Mouse (Mus musculus) gastrocnemius, postnatal 25 days (tissue): Measurements from ENCODE around the gene Hps6. TPM values are rescaled to one million over a fixed set of nuclear protein-coding genes. Genes with fewer than 3 reads are reported as not detected.

ENCODE experiments used
- DNase-seq: peaks from one replicate; pipeline ENCODE4 v3.0.0; 2022
- total RNA-seq, 2 experiments: library from RNA; stranded (reverse); gene quantifications; 1 replicate in 1 of 2; 2 replicates in 1 of 2; pipeline ENCODE4 v1.2.3; 2021

Hps6 gene
- total RNA-seq, 2 experiments from 2014 or later, result 2.7 to 3.9 TPM

DNA sequence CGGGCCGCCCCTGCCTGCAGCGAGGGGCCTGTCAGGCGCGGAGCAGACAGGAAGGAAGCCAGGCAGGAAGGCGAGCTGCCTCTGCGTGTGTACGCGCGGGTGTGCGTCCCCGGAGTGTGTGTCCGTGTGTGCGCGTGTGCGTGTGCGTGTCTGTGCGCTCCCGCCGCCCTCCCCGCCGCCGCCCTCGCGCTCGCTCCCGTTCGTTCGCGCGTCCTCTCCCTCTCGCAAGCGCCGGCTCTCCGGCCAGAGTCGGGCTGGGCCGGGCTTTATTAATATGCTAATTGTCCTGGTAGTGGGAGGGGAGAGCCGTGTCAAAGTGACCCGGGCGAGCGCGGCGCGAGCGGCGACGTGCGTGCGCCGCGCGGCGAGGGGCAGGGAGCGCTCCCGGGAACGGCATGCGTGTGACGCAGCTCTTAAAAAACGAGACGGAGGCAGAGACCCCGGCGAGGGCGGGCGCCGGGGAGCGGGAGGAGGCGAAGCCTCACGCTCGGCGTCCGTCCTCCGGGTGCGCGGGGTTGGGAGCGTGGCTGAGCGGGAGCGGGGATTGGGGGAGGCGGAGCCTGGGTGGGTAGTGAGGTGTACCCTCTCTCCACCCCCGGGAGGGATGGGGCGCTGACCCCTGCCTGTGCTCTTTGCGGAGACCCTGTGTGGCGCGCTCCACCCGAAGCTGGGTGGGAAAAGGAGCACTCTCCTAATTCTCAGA lies 41.8 kb downstream of the Hps6 start, which contains the start of gene Ldb1:
Gene Ldb1, minus strand, starts transcription at position 222 of the 703 bp plus-strand sequence.
- DNase-seq, result peak; percentile 87

DNA sequence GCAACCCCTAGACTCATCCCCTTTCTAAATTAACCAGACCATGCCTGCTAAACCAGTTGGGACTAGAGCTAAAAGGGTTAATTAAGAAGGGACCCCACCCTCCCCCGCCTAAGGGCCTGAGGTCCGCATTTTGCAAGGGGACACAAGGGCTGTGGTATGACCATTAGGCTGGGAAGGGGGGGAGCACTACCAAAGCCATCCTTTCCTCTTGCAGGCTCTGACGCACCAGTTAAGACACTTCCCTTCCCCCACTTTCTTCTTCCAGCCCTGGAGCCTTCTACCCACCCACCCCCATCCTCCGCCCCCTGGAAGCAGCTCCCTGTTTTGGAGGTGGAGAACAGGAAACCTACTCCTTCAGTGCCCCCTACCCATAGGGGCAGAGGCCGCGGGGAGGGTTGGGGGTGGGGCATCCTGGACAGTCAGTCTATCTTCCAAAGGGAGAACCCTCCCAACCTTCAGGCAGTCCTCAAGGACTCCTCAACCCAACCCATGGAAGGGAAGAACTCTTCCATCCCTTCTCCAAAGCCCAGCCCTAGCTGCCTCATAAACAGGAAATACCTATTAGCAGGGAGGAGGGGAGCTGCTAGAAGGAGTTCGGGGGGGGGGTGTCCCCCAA lies 42.5 kb downstream of the Hps6 start:
- peak; percentile 71 for DNase-seq

- no peak for DNase-seq
These were observed 43.3 kb downstream of the Hps6 start for GRCm38 (mm10) chr19:46046621-46047025.

DNA sequence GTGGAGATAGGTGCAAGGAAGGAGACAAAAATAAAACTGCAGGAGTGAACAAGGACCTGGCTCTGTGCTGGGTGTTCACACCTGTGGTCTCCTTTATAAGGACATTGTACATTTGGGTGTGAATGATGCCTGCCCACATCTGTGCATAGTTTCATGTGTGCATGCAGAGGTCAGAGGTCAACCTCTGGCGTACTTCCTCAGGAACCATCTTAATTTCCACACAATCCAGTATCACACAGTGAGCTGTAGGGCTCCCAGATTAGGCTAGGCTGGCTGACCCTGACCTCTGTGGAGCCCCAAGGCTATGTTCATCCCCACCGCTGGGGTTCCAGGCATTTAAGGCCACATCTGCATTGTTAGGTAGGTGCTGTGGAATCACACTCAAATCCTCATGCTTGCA lies 44.1 kb downstream of the Hps6 start:
- no peak for DNase-seq

- no peak for DNase-seq
These were observed 45.8 kb downstream of the Hps6 start for GRCm38 (mm10) chr19:46049129-46049528.

DNA sequence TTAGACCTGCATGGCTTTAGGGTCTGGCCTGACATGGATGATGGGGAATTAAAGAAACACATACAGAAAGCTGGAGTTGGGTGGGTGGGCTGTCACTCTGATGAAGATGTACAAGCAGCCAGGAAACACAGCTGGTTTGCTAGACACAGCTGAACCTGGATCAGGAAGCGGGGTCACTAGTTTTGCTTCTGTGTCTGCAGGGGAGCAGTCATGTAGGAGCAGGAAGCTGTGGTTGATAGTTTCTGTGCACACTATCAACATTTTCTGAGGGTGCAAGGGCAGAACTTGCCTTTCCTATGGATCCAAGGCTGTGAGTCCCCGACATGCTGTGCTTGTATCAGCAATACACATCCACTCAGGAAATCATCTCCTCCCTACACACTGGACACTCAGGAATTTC lies 47.2 kb downstream of the Hps6 start:
- no peak for DNase-seq

Other genes with a start within 250 kb of the Hps6 start
- gene Mgea5, start 219.7 kb upstream of the Hps6 start, total RNA-seq, result 10 to 100 TPM; 28.2 to 29.1 TPM
- gene Kcnip2, start 187.4 kb upstream of the Hps6 start, total RNA-seq, result under 1 TPM in 1 of 2 experiments, not detected in 1; 0.29 TPM
- 10 to 100 TPM; 10.2 TPM for gene Armh3, start 5.0 kb upstream of the Hps6 start, total RNA-seq
- 10 to 100 TPM; 12.5 to 13.7 TPM for gene Pprc1, start 41.4 kb downstream of the Hps6 start, total RNA-seq
- gene Ldb1, start 41.7 kb downstream of the Hps6 start, total RNA-seq, result 10 to 100 TPM; 15.5 to 16.5 TPM
- gene Nolc1, start 72.4 kb downstream of the Hps6 start, total RNA-seq, result 10 to 100 TPM; 15.0 to 19.7 TPM
- not detected for gene Elovl3, start 128.4 kb downstream of the Hps6 start, total RNA-seq
- 10 to 100 TPM in 1 of 2 experiments, 1 to 10 TPM in 1; 9.9 to 12.7 TPM for gene Pitx3, start 144.8 kb downstream of the Hps6 start, total RNA-seq
- gene Gbf1, start 149.0 kb downstream of the Hps6 start, total RNA-seq, result 10 to 100 TPM; 47.4 to 48.3 TPM